Mouse (Mus musculus) left cerebral cortex, postnatal 4 days (tissue): ENCODE results near the gene 9030025P20Rik. TPM values are rescaled to one million over a fixed set of nuclear protein-coding genes. Genes with fewer than 3 reads are reported as not detected.
"Not testable (repeated sequence)": the region's sequence is repeated elsewhere in the genome, so short reads cannot be mapped to it uniquely, and the experiment has no call there.

Experiments used
- DNase-seq: peaks from one replicate; pipeline ENCODE4 v3.0.0-alpha.2; 2022
- intact Hi-C: fragments of 180-260 bp; cut with DNase I; formaldehyde crosslinking; loops from one replicate; pipeline ENCODE4 v1.15.1; 2025
- total RNA-seq, 2 experiments: library from RNA; stranded (reverse); gene quantifications; 2 replicates each; pipeline ENCODE4 v1.2.3; 2021

The 9030025P20Rik gene
- total RNA-seq, 2 experiments from 2014 or later: 5.6 to 9.2 TPM

DNA sequence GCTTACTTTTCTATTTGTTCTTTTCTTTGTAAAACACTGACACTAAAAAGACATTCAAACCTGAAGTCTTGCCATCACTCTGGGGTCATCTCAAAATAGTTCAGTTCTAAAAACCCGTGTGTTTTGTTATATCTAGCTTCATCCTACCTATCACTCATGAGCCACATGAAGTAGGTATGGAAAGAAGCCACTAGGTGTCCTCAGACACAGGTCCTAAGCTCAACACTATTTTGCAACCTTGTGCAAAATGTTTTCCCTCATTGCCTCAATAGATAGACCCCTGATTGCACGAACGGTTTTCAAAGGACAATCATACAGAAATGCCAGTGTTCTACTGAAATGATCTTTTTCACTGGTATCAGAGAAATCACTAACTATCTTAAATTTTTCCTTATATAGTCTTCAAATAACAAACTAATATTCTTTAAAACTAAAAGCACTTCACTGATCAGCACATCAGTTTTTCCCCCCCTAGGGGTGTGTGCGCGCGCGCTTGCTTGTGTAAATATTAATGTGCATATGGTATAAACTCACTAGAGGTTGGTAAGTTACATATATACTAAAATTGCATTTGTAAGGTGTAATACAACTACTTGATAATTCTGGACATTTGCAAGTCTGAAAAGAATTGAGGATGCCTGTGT is 428 bp upstream of the 9030025P20Rik start:
- DNase-seq, intact Hi-C loops: not testable (repeated sequence)

DNA sequence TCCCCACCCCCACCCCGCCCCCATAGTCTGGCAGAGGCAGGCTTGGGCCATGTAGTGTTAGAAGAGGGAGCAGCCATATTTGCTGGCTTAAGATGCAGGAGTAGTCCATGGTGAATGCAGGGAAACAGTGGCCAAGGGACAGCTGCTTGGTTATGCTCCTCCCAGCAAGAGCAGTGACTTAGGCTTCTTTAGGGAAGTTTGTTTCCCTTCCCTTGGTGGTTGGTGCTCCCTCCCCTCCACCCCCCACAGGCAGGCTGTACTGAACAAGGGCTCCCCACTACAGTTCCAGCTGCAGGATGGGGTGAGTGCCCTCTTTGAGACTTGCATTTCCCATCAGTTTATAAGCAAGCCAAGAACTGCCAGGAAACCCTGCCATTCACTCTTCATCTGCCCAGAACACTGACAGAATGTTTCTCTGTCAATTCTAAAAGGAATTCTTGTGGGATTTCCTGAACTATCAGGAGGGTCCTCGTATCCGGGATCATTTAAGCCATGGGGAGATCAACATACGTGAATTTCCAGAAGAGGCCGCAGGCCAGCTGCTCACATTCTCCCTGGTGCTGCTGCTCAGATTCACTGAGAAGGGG is 11.9 kb downstream of the 9030025P20Rik start:
- DNase-seq, intact Hi-C loops: not testable (repeated sequence)

DNA sequence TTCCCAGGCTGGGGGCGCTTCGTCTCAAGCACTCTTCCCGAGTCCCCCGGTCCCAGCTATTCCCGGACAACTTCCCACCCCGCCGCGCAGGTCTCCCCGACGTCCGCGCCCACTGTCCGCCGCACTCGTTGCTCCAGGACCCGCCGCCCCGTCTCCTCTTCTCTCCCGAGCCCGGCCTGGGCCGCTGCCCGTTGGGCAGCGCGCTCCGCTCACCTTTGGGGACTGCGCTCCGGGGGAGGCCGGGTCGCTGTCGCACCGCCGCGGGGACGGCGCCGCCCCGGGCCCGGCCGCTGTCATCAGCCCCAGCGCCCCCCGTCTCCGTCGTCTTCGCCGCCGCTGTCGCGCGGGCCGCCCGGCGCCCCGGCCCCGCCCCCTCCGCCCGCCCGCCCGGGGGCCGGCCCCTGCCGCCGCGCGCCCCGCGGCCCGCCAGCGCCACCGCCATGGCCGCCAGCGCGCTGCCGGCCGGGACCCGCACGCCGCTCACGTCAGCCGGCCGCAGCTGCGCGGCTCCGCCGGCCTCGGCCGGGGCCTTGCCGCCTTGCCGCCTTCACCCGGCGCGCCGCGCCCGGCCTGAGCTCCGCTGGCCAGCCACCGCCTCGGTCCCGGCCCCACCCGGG is 14.4 kb downstream of the 9030025P20Rik start:
- DNase-seq, intact Hi-C loops: not testable (repeated sequence)

DNA sequence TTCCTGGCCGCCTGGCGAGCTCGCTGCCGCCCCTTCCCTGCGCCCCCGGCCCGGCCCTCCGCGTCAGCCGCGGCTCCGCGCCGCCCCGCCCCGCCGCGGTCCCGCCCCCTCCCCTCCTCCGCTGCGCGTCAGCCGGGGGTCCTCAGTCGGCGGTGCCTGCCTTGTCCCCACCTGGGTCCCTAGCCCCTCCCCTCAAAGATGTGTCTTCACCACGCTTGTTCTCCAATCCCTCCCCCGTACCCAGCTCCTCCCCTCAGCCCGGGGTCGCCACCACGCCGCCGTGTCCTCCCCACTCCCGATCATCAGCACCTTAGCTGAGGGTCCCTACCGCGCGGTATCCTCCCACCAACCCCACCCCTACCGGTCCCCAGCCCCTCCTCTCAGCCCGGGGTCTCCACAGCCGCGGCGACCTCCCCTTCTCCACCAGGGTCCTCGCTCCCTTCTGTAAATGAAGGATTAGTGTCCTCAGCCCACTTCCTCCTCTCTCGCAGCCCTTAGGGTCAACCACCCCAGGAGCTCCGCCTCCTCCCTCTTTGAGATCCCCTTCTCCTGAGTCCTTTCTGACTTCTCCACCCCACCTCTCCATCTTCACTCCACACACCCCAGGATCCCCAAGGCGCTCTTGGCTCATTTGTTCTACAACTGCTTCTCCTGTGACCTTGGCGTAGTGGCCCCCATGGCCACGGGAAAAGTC is 15.0 kb downstream of the 9030025P20Rik start:
- intact Hi-C loops, DNase-seq: not testable (repeated sequence)

DNA sequence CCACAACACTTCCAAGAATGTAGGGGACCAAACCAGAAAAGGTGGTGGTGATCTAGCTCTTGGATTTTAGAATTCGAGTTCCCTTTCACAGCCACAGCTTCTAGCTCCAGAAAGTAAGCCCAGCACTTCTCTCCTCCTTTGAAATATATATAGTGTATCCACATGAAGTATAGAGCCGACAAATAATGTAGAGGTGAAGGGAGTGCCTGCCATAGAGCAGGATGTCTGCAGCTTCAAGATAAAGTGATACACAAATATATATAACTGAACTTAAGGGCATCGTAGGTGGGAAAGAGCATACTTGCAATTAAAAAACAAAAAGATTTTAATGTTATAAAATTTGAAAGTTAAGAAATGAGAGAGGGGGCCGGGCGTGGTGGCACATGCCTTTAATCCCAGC is 15.9 kb downstream of the 9030025P20Rik start:
- intact Hi-C loops, DNase-seq: not testable (repeated sequence)

DNA sequence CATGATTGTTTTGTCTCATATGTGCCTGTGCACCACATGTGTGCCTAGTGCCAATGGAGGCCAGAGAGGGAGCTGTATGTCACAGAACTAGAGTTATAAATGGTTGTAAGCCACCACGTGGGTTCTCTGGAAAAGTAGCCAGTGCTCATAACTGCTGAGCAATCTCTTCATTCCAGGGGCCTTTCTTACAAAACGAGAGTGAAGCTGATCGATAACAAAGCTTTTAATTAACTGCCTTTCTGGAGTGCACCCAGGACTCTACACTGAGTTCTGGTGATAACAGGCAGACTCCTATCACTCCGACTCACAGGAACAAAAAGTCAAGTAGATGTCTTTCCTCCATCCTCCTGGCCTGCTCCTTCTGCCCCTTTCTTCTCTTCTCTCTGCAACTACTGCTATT is 21.8 kb downstream of the 9030025P20Rik start:
- intact Hi-C loops: not testable (repeated sequence)

DNA sequence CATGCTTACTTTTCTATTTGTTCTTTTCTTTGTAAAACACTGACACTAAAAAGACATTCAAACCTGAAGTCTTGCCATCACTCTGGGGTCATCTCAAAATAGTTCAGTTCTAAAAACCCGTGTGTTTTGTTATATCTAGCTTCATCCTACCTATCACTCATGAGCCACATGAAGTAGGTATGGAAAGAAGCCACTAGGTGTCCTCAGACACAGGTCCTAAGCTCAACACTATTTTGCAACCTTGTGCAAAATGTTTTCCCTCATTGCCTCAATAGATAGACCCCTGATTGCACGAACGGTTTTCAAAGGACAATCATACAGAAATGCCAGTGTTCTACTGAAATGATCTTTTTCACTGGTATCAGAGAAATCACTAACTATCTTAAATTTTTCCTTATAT is 30.8 kb downstream of the 9030025P20Rik start:
- DNase-seq, intact Hi-C loops: not testable (repeated sequence)

More for the DNA sequence above, 21.8 kb downstream of the 9030025P20Rik start:
- not testable (repeated sequence) for DNase-seq

DNA sequence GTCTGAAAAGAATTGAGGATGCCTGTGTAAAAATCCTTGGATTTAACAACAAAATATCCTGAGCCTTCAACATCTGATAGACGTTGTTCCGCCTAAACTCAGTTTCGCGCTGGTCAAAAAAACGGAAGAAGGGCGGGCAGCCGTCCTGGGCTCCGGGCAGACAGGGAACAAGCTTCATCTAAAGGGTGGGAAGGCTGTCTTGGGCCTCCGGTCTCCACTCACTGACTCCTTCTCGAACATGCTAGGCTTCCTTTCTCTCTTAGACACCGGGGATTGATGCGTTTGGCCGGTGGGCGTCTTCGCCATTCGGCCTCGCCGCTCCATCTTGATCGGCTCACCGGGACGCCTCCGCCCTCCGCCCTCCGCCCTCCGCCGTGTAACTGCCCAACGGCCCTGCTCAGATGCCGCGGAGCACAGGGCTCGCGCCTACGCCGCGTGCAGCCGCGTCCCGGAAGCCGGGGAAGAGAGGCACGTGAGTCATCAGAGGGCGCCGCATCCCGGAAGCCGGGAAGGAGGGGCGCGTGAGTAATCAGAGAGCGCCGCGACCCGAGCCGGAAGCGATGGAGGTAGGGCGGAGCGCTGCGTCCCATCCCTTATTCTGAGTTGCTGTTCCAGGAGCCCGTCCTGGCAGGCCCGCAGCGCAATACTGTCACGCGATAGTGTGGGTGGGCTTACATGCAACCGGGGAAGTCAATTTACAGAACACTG is 31.6 kb downstream of the 9030025P20Rik start, which contains the start of gene Gm3435:
TSS of gene Gm3435 (plus strand) at position 471 of the 708 bp plus-strand sequence.
- DNase-seq, intact Hi-C loops: not testable (repeated sequence)

DNA sequence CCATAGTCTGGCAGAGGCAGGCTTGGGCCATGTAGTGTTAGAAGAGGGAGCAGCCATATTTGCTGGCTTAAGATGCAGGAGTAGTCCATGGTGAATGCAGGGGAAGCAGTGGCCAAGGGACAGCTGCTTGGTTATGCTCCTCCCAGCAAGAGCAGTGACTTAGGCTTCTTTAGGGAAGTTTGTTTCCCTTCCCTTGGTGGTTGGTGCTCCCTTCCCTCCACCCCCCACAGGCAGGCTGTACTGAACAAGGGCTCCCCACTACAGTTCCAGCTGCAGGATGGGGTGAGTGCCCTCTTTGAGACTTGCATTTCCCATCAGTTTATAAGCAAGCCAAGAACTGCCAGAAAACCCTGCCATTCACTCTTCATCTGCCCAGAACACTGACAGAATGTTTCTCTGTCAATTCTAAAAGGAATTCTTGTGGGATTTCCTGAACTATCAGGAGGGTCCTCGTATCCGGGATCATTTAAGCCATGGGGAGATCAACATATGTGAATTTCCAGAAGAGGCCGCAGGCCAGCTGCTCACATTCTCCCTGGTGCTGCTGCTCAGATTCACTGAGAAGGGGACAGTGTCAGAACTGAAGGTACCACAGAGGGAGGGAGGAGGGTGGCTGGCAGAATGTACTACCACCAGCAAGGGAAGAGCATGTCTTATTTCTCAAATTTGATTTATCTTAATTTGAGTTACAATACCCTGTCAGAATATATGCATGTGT is 43.4 kb downstream of the 9030025P20Rik start:
- peak; percentile 15 for DNase-seq
- intact Hi-C loops: not testable (repeated sequence)

DNA sequence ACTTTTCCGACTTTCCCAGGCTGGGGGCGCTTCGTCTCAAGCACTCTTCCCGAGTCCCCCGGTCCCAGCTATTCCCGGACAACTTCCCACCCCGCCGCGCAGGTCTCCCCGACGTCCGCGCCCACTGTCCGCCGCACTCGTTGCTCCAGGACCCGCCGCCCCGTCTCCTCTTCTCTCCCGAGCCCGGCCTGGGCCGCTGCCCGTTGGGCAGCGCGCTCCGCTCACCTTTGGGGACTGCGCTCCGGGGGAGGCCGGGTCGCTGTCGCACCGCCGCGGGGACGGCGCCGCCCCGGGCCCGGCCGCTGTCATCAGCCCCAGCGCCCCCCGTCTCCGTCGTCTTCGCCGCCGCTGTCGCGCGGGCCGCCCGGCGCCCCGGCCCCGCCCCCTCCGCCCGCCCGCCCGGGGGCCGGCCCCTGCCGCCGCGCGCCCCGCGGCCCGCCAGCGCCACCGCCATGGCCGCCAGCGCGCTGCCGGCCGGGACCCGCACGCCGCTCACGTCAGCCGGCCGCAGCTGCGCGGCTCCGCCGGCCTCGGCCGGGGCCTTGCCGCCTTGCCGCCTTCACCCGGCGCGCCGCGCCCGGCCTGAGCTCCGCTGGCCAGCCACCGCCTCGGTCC is 45.7 kb downstream of the 9030025P20Rik start:
- intact Hi-C loops, DNase-seq: not testable (repeated sequence)

DNA sequence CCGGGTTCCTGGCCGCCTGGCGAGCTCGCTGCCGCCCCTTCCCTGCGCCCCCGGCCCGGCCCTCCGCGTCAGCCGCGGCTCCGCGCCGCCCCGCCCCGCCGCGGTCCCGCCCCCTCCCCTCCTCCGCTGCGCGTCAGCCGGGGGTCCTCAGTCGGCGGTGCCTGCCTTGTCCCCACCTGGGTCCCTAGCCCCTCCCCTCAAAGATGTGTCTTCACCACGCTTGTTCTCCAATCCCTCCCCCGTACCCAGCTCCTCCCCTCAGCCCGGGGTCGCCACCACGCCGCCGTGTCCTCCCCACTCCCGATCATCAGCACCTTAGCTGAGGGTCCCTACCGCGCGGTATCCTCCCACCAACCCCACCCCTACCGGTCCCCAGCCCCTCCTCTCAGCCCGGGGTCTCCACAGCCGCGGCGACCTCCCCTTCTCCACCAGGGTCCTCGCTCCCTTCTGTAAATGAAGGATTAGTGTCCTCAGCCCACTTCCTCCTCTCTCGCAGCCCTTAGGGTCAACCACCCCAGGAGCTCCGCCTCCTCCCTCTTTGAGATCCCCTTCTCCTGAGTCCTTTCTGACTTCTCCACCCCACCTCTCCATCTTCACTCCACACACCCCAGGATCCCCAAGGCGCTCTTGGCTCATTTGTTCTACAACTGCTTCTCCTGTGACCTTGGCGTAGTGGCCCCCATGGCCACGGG is 46.4 kb downstream of the 9030025P20Rik start:
- DNase-seq, intact Hi-C loops: not testable (repeated sequence)

DNA sequence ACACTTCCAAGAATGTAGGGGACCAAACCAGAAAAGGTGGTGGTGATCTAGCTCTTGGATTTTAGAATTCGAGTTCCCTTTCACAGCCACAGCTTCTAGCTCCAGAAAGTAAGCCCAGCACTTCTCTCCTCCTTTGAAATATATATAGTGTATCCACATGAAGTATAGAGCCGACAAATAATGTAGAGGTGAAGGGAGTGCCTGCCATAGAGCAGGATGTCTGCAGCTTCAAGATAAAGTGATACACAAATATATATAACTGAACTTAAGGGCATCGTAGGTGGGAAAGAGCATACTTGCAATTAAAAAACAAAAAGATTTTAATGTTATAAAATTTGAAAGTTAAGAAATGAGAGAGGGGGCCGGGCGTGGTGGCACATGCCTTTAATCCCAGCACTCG is 47.2 kb downstream of the 9030025P20Rik start:
- intact Hi-C loops: not testable (repeated sequence)

DNA sequence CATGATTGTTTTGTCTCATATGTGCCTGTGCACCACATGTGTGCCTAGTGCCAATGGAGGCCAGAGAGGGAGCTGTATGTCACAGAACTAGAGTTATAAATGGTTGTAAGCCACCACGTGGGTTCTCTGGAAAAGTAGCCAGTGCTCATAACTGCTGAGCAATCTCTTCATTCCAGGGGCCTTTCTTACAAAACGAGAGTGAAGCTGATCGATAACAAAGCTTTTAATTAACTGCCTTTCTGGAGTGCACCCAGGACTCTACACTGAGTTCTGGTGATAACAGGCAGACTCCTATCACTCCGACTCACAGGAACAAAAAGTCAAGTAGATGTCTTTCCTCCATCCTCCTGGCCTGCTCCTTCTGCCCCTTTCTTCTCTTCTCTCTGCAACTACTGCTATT is 53.1 kb downstream of the 9030025P20Rik start:
- DNase-seq, intact Hi-C loops: not testable (repeated sequence)

More for the DNA sequence above, 47.2 kb downstream of the 9030025P20Rik start:
- not testable (repeated sequence) for DNase-seq

DNA sequence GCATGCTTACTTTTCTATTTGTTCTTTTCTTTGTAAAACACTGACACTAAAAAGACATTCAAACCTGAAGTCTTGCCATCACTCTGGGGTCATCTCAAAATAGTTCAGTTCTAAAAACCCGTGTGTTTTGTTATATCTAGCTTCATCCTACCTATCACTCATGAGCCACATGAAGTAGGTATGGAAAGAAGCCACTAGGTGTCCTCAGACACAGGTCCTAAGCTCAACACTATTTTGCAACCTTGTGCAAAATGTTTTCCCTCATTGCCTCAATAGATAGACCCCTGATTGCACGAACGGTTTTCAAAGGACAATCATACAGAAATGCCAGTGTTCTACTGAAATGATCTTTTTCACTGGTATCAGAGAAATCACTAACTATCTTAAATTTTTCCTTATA is 62.2 kb downstream of the 9030025P20Rik start:
- intact Hi-C loops, DNase-seq: not testable (repeated sequence)

Other genes with a start within 250 kb of the 9030025P20Rik start
- gene Wdr27, start 35.3 kb upstream of the 9030025P20Rik start, total RNA-seq: 1 to 10 TPM; 2.9 to 5.5 TPM
- gene 1600012H06Rik, start 35.3 kb upstream of the 9030025P20Rik start, total RNA-seq: 10 to 100 TPM; 21.7 to 22.0 TPM
- 10 to 100 TPM; 80.8 to 85.9 TPM for gene Phf10, start 17.2 kb upstream of the 9030025P20Rik start, total RNA-seq
- gene Gm3417, start 322 bp downstream of the 9030025P20Rik start, total RNA-seq: not detected
- 1 to 10 TPM; 3.1 to 3.7 TPM for gene Gm3435, start 31.7 kb downstream of the 9030025P20Rik start, total RNA-seq
- gene Ermard, start 62.7 kb downstream of the 9030025P20Rik start, total RNA-seq: 10 to 100 TPM; 56.5 to 58.0 TPM
- 1 to 10 TPM in 1 of 2 experiments, under 1 TPM in 1; 0.79 to 3.2 TPM for gene Tcte3, start 63.0 kb downstream of the 9030025P20Rik start, total RNA-seq
- 1 to 10 TPM; 6.6 to 7.7 TPM for gene Gm3448, start 63.1 kb downstream of the 9030025P20Rik start, total RNA-seq